Mouse (Mus musculus): ENCODE data around the gene Sdad1.
"Not testable (repeated sequence)": the region's sequence is repeated elsewhere in the genome, so short reads cannot be mapped to it uniquely, and the experiment has no call there.

Sdad1 gene

DNA sequence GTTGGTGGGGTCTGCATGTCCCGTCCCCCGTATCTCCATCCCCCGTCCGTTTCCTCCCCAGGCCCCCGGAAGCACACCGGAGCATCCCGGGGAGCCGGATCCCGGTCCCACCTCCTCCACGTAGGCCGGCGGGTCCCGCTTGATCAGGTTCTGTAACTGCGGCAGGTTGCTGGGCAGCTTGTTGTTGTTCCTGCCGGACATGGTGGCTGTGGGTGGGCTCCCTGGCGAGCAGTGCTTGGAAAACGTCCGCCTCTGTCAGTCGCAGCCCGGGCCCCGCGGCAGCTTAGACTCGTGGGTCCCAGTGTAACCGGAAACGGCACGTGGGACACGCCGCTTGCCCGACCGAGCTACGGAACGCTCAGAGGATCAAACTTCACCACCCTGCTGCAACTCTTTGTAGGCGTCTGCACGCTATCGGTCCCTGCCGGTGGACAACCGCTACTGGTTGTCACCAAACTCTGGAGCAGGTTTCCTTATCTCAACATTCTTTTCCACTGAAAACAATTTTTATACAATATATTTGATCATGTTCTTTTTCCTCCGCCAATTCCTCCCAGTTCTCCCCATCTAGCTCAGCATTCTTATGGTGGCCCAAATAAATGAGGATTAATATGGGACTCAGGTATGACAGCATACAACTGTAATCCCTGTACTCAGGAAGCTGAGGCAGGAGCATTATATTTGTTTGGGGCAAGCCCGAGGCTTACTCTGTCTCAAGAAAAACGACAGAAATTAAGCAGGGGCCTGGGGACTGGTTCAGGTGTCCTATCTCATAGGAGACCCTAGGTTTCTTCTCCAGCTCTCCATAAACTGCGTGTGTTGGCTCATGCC, at the start of gene Sdad1:
Gene Sdad1, minus strand, starts transcription at position 799 of the 831 bp plus-strand sequence.
- in situ Hi-C loops (cut with MboI, MseI): loop anchor here (5.0 kb wide), 1 partner anchor 72 kb away; no protein-coding TSS in a partner anchor

DNA sequence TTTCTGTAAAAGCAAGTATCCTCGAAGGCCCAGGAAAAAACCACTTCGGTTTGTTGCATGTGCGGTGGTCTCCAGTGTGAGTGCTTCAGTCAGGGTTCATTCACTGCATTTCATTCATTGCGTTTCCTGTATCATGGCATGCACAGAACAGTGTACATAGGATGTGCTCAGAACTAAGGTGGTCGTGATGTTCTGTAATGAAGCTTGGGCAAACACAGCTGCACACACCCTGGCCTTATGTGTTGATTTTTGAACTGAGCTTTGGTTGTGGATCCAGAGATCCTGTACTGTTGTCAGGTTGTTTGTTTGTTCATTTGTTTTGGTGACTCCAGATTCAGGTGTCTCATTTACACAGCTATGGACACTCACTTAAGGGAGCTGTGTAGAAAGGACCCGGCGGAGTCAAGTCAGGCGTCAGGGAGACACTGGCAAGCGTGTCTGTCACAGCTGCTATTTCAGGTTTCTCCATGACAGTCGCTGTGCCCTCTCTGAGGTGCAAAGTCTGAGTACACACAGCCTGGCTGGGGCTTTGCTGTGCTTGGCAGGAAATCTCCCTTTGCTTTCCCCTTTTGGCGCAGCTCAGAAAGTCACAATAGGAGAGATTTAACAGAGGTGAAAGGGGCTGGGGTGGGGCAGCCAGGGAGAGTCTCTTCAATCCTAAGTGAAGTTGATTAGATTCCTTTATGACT, 48.6 kb upstream of the Sdad1 start:
- in situ Hi-C loops (cut with MboI, MseI): no loop called here

DNA sequence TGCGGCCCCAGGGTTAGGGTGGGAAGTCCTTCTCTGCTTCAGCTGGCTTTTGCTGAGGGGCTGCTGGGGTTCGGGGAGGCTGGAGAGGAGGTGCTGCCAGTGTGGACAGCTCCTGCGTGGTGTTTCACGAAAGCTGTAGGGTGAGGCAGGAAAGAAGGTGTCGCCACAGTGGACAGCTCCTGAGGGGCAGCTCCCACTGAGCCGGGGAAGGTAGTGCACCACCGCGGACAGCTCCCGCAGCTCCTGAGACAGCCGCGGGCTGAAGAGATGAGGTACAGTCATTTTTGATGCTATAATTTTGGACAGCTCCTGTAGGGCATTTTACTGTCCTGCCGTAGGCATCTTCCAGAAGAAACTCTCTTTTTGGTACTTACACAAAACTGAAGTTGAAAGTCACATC, 47.8 kb upstream of the Sdad1 start:
- in situ Hi-C loops (cut with MboI, MseI): no loop called here

DNA sequence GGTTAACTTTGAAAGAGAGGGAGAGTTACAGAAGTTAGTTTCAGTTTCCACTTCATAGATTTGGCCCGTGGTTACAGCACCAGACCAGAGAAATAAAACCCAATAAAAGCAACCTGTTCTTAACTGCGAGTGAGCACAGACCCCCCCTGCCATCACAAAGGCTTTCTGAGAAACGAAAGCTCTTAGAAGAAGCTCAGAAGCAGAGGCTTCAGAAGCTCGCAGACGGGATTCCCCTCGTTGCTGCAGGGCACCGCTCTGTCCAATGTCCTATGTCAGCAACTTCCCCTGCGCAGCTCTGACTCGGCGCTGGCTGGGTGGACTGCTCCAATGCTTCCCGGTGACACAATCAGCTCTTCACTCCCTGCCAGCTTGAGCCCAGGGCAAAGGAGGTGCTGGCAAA, 43.2 kb upstream of the Sdad1 start:
- in situ Hi-C loops (cut with MboI, MseI): no loop called here

DNA sequence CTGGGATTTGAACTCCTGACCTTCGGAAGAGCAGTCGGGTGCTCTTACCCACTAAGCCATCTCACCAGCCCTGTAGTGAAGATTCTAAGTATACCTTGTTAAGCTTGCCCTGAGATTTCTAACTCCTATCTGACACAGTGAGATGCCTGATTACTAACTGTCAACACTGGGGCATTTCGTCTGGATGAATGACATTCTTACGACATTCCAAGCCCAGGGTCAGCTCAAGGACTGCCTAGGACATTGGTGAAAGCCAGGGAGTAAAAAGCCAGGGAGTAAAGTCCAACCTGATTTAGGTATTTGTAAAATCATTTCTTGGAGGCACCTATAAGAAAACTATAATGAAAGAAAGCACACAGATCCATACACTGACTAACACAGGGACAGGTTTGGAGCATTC, 42.4 kb upstream of the Sdad1 start:
- in situ Hi-C loops (cut with MboI, MseI): not testable (repeated sequence)

DNA sequence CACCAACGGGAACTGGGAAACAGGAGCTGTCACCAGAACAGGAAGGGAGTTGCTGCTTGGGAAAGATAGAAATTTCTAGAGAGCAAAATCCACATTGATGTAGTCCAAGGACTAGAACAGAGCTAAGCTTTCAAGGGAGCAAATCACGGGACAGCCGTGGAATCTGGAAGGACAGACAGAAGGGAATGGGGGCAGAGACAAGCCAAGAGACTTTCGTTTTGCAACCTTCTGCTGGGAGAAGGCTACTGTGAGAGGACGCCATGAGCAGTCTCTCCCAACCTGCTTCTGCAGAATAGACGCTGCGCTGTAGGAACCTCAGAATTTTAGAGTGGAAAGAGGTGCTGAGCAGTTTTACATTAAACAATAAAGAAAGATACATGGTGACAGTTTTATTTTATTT, 39.5 kb upstream of the Sdad1 start:
- in situ Hi-C loops (cut with MboI, MseI): no loop called here

DNA sequence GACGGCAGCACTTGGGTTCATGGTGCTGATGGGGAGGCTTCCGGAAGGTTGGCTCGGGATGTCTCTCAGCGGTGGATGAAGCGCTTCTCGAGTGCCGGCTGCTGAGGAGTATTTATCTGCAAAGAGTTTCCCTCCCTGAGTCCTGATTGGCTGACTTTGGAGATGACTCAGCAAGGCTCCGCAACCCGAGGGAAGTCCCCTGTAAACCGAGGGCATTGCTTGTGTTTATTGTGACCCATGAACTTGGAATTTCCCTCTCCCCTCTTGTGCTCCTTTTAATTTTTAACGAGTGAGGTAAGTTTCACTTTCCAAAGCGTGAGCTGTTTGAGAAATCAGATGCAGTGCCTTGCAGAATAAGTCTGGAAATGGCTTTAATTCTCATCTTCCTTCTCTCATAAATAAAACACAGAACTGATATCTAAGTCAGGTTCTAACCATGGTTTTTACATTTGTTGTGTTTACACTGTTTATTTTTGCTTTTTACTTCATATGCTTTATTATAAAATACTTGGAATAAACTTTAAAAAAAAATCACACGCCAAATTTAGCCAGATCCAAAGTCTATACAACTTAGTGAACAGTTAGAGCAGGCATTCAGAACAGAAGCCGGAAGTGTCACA, 38.6 kb upstream of the Sdad1 start, which contains the start of gene Cxcl10:
Gene Cxcl10, minus strand, starts transcription at position 96 of the 620 bp plus-strand sequence.
- in situ Hi-C loops (cut with MboI, MseI): no loop called here

DNA sequence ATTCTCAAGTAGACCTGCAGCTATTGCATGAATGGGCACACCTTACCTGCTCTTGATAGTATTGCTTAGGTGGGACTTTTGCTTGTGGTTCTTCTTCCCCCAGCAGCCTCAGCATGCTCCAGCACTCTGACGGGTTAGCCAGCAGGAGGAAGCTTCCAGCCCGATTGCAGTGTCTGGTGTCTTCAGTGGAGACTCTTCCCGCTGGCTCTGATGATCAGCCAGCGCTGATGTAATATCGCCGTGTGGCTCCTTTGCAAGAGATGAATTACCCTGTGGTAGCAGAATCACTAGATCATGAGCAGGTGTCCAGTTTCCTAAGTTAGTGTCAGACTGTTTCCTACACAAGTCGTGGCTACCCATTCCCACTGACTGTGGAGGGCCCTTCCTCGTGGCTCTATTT, 34.7 kb upstream of the Sdad1 start:
- in situ Hi-C loops (cut with MboI, MseI): no loop called here

DNA sequence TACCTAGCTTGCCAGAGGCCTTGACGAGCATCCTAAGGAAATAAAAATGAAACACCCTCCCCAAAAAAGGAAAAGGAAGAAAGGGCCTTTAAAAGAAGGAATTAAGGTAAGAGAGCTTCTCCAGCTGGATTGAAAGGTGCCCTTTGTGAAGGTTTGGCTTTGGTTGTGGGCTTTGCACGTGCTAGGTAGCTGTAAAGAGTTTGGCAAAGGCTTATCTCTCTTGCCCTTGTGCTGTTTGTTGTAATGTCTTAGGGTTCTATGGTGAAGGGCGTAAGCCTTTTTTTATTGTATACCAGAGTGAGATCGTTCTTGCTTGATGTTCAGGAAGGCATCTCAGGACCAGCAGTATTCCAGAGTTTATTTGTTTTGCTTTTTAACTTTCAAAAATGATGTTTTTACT, 30.3 kb upstream of the Sdad1 start:
- in situ Hi-C loops (cut with MboI, MseI): no loop called here

DNA sequence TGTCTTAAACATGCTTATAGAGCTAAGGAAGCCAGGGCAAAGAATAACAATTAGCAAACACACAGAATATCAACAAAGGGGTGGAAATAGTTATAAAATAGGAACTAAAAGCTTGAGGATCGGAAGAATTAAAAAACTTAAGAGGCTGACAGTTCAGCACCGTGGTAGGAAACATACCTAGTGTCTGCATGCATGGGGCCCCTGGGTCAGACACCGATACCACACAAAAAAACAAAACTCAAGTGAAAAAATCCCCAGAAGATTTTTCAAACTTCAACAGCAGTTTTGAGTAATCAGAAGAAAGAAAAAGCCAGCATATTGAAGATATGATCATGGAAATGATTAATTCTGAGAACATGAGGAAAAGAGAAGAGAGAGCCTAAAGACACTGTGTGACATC, 26.5 kb upstream of the Sdad1 start:
- in situ Hi-C loops (cut with MboI, MseI): no loop called here

DNA sequence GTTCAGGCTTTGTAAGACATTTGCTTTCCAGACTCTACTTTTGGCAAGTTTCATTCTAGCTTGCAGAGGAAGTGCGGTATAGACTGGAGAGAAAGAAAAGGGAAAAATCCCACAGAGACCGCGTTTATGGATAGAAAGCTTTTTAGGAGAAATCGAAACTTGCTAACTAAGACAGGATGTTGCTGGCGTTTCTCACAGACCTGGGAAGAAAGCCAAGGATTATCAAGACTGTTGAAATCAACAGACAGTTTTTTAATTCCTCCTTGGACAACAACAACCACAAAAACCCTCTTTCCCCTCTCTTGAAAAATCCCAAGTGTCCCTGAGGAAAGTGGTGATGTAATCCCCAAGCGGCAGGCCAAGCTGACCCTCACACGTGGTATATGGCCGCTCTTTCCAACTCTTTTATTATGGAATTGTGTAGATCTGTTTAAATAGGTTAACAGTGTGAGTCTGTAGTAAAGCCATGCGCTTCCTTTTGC, 22.1 kb upstream of the Sdad1 start:
- in situ Hi-C loops (cut with MboI, MseI): no loop called here

DNA sequence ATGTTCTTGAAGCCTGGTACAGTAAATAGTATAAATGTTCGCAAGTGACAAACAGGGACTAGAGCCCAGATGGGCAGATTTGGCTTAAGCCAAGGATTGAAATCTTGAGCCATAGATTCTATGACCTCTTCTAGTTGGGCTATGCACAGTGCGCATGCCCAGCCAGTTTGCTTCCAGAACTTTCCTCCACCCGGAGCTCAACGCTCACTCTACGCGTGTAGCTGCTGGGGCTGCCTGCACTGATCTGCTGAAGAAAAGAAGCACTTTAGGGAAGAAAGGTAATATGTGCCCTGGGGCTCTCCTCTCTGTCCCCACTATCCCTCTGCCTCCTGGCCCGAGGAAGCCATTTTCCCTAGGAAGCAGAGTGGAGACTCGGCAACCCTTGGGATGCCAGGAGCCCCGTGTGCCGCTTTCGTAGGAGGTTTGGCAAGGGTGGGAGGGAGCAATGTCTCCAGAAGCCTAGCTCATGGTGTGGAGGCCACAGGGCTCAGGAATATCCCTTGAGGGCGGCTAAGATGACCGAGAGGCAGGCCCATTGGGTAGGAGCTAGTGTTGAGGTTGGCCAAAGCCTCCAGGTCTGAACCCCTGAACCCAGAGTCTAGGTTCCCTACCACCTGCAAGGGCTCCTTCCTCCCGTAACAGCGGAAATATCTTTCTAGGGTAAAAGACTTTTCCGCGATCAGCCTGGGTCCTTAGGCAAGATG, 21.5 kb upstream of the Sdad1 start, which contains the start of gene Art3:
Gene Art3, plus strand, starts transcription at position 193 of the 704 bp plus-strand sequence.
- in situ Hi-C loops (cut with MboI, MseI): no loop called here

DNA sequence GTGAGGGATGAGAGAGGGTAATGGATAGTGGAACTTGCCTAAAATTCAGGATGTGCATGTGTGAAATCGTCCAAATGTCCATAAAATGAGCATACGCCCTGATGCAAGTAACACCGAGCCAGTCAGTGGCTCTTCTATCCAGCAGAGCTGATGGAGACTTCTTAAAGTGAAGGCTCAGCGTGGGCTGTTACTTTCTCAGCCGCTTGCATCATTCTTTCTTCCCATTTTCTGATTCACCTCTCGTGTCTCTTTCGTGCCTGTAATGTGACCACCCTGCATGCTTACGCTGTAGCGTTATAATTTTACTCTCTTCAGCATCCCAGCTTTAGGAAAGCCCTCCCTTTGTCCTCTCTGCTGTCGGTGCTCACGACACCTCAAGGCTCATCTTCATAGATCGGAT, 20.8 kb upstream of the Sdad1 start:
- in situ Hi-C loops (cut with MboI, MseI): no loop called here

DNA sequence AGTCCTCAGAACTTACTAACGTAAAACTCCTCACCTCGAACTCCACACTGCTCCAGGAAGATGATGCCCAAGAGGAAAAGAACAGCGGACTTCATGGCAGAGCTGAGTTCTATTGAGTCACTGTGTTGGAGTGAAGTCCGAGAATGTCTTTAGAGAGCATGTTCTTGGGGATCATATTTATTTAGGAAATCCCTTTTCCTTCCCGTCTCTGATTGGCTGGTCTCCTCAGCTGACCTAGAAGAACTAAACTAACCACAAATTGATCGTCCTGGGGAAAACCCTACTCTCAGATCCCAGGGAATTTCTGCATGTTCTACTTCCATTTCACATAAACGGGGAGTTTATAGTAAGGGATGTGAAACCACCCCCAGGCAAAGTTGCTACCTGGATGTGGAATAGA, 17.6 kb upstream of the Sdad1 start, which contains the start of gene Cxcl9:
Gene Cxcl9, minus strand, starts transcription at position 151 of the 400 bp plus-strand sequence.
- in situ Hi-C loops (cut with MboI, MseI): no loop called here

DNA sequence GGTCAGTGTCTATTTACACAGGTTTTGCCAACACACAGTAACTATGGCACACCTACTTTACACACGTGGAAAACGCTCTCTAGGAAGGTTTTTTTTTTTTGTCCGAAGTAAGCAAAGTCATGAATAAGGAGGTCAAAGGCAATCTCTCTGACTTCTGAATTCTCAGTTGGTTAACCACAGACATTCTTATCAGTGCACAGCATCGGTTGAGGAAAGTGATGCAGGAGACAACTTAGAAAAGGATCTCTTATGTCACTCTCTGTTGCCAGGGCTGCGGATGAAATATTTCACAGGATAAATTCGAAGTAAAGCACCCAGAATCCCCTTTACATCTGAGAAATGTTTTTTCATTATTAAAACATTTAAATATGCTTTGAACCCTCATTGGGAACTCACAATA, 17.1 kb upstream of the Sdad1 start:
- in situ Hi-C loops (cut with MboI, MseI): no loop called here

DNA sequence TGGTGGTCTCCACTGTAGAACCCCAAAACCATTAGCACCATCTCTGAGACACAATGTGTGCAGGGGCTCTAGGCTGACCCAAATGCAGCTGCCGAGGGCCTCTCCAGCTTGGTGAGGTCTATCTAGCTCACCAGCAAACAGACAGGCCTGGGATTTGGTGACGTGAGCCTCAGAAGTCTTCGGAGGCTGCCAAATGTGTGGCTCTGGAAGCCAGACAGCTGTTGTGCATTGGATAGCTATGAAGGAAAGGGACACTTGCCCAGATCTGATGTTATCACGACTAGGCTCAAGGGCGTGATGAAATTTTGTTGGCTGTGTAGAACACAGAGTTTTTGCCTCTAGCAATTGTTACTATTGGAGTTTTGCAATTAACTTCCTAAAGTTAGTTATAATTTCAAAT, 13.0 kb upstream of the Sdad1 start:
- in situ Hi-C loops (cut with MboI, MseI): no loop called here

DNA sequence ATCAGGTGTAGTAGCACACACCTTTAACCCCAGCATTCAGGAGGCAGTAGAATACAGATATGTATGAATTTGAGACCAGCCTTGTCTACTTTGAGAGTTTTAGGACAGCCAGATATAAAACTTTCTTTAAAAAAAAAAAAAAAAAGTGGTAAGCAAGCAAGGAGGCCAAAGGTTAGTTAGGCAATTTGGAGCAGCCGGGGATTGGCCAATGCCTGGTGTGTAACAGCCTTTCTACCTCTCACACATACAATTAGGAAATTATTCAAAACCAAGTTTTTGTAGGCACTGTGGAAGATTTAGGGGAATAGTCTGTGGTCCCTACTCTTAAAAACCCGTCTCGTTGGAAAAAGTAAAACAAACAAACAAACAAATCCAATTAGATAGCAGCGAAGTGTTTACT, 12.3 kb upstream of the Sdad1 start:
- in situ Hi-C loops (cut with MboI, MseI): no loop called here

DNA sequence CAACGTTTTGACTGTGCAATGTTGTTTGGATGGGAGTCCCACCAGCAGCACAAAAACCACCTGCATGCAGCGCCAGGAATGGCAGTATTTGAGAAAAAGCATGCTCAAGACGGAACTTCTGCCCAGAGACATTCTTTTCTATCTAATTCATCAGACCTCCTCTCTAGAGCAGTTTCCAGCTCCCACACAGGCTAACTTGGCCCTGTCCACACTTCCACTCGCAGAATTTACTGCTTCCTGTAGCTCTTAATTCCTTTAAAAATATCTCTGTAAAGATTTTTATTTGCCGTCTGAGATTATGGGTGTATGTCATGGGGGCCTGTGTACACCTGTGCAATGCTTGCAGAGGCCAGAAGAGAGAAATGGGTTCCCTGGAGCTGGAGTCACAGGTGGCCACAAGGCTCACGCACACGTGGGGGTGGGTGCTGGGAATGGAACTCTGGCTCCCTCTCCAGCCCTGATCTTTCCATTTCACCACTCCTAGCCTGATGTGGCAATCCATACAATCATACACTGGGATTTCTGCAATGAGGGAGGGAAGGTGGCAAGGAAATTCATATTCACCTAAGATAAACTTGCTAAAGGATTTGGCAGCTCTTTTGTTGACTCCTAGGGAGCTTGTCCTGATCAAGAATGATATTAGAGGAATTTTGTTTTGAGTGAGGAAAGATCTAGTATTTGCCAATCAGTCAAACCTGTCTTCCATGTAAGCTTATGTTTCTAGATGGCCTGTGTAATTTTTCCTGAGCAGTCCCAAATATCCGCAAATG, 11.5 kb upstream of the Sdad1 start:
- in situ Hi-C loops (cut with MboI, MseI): no loop called here

DNA sequence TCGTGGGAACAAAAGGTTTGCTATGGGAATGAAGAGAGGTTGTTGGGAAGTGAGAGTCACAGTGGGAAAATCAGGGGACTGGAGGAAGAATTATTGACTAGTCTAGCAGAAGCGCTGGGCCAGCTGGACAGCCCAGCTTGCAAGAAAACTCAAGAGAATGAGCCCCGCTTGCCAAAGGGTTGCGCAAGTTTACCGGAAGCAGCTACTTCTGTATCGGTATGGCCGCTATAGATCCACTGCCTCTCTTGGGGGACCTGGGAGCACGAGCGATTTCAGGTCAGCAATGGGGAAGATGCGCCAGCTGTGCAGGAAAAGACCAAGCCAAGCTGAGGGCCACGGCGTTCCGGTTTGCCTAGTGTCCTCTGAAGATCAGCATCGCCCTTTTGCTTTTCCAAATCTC, 8.3 kb upstream of the Sdad1 start:
- in situ Hi-C loops (cut with MboI, MseI): no loop called here

DNA sequence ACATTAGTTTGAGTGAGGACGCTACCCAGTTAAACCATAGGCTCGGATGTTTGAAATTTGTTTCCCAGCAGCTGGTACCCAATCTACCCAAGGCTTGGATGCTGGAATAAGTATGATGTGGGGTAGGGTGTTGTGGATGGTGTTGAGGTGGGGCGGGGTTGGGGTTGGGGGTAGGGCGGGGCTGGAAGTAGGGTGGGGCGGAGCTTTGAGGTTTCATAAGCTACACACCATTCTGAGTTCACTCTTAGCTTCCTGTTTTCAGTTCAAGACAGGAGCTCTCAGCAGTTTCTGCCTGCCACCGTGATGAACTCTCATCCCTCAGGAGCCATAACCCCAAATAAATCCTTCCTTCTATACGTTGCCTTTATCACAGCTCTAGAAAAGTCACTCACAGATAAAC, 7.8 kb upstream of the Sdad1 start:
- in situ Hi-C loops (cut with MboI, MseI): no loop called here

DNA sequence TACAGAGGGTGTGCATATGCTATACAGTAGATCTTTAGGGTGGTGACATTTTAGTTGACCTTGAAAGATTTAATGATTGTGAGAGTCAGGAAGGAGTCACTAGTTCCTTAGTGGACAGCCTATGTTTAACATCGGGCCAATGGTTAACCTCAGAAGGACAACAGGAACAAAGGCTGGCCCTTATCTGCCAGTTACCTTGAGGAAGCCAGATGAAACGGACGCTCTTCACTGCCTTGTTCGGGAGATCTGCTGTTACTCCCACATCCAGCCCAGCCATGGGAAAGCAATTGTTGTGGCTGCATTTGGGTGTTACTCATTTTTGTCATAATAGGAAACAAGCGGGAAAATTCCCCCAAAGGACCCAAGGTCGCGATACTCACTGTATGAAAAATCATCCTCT, 3.5 kb upstream of the Sdad1 start:
- in situ Hi-C loops (cut with MboI, MseI): loop anchor here (5.0 kb wide), 1 partner anchor 69 kb away; no protein-coding TSS in a partner anchor
